Mouse (Mus musculus) CH12.LX (cell line): ENCODE measurements at regions not wholly inside any gene's neighbourhood (a gene's known extent, or its start where the extent isn't known, plus 50 kb on each side); places are given as distances from the start of the nearest gene placed in this dataset.

Experiments
- DNase-seq: peaks from one replicate; pipeline ENCODE4 v3.0.0-alpha.2; 2013; ENCODE audit errors: extremely low read depth
- H3K27ac ChIP-seq: 2 replicates; pipeline ENCODE4 v1.5.1; 2012; ENCODE audit warnings: low read depth, mild to moderate bottlenecking, control low read depth, moderate library complexity; ENCODE audit not compliant: insufficient read depth
- H3K27me3 ChIP-seq: replicated peaks from 2 replicates; pipeline ENCODE3; 2012; ENCODE audit warnings: inconsistent platforms
- H3K36me3 ChIP-seq, 2 experiments: replicated peaks in 1 of 2; 2 replicates each; pipeline versions ENCODE3 to v1.6.1; 2012; ENCODE audit warnings: inconsistent platforms in 1 of 2, low read length in 1 of 2, mild to moderate bottlenecking in 1 of 2, mixed read lengths in 1 of 2, moderate library complexity in 1 of 2; ENCODE audit not compliant: control insufficient read depth in 1 of 2, insufficient read depth in 1 of 2
- H3K4me1 ChIP-seq, 2 experiments: 2 replicates each; pipeline ENCODE4 v1.6.1; 2012; ENCODE audit warnings: inconsistent platforms in 1 of 2, moderate library complexity in 1 of 2; ENCODE audit not compliant: insufficient read depth in 2 of 2, control insufficient read depth in 1 of 2
- H3K4me2 ChIP-seq: 2 replicates; pipeline ENCODE4 v1.6.1; 2012; ENCODE audit warnings: low read depth, mild to moderate bottlenecking, control low read depth; ENCODE audit not compliant: poor library complexity, insufficient read depth, severe bottlenecking
- H3K4me3 ChIP-seq, 3 experiments: fragments of 150-350 bp in 1 of 3; sonication (generic) in 1 of 3; replicated peaks in 1 of 3; 2 replicates each; pipeline versions ENCODE3 to v1.5.1; 2011 to 2012; ENCODE audit warnings: low read depth in 2 of 3, low read length in 2 of 3, mild to moderate bottlenecking in 2 of 3, moderate library complexity in 2 of 3, control low read depth in 1 of 3, improper control_type of control experiment in 1 of 3, inconsistent platforms in 1 of 3, mixed read lengths in 1 of 3; ENCODE audit not compliant: poor library complexity in 1 of 3
- H3K79me2 ChIP-seq: replicated peaks from 2 replicates; pipeline ENCODE4 v1.6.1; 2012; ENCODE audit warnings: mild to moderate bottlenecking, moderate library complexity; ENCODE audit not compliant: control insufficient read depth, poor library complexity, insufficient read depth, severe bottlenecking; ENCODE audit errors: extremely low read depth
- H3K9ac ChIP-seq: 2 replicates; pipeline ENCODE4 v1.6.1; 2012; ENCODE audit warnings: low read depth, mild to moderate bottlenecking, control low read depth, moderate library complexity; ENCODE audit not compliant: insufficient read depth
- H3K9me3 ChIP-seq: replicated peaks from 2 replicates; pipeline ENCODE3; 2012; ENCODE audit warnings: low read length, inconsistent platforms, mixed read lengths
- BHLHE40 ChIP-seq: IDR thresholded peaks from 2 replicates; pipeline ENCODE4 v1.6.1; 2011; ENCODE audit warnings: mild to moderate bottlenecking, low read depth, low read length, improper control_type of control experiment
- CTCF ChIP-seq, 2 experiments: IDR thresholded peaks in 1 of 2; conservative IDR thresholded peaks in 1 of 2; 2 replicates each; pipeline ENCODE4 v1.5.1; 2011 to 2012; ENCODE audit warnings: low read depth in 2 of 2, low read length in 2 of 2, improper control_type of control experiment in 1 of 2, inconsistent platforms in 1 of 2, mild to moderate bottlenecking in 1 of 2, moderate library complexity in 1 of 2
- ELF1 ChIP-seq: IDR thresholded peaks from 2 replicates; pipeline ENCODE4 v1.6.1; 2014; ENCODE audit warnings: low read depth, mild to moderate bottlenecking, inconsistent platforms, low read length, improper control_type of control experiment
- EP300 ChIP-seq: IDR thresholded peaks from 2 replicates; pipeline ENCODE4 v1.6.1; 2011; ENCODE audit warnings: low read length, improper control_type of control experiment
- ETS1 ChIP-seq: conservative IDR thresholded peaks from 2 replicates; pipeline ENCODE4 v1.6.1; 2012; ENCODE audit warnings: low read depth, mild to moderate bottlenecking, inconsistent platforms, low read length, improper control_type of control experiment, moderate library complexity
- GABPA ChIP-seq: IDR thresholded peaks from 2 replicates; pipeline ENCODE4 v1.6.1; 2012; ENCODE audit warnings: low read depth, low read length, improper control_type of control experiment, inconsistent platforms; ENCODE audit not compliant: insufficient replicate concordance
- HCFC1 ChIP-seq: IDR thresholded peaks from 2 replicates; pipeline ENCODE4 v1.6.1; 2012; ENCODE audit warnings: low read depth, mild to moderate bottlenecking, inconsistent platforms, low read length, improper control_type of control experiment
- IRF4 ChIP-seq: IDR thresholded peaks from 2 replicates; pipeline ENCODE4 v1.6.1; 2014; ENCODE audit warnings: low read depth, mild to moderate bottlenecking, inconsistent platforms, low read length, improper control_type of control experiment
- JUN ChIP-seq: IDR thresholded peaks from 2 replicates; pipeline ENCODE4 v1.6.1; 2011; ENCODE audit warnings: low read depth, mild to moderate bottlenecking, low read length, improper control_type of control experiment, moderate library complexity; ENCODE audit not compliant: insufficient read depth
- JUND ChIP-seq: conservative IDR thresholded peaks from 2 replicates; pipeline ENCODE4 v1.6.1; 2011; ENCODE audit warnings: low read depth, low read length, improper control_type of control experiment
- MAFK ChIP-seq: IDR thresholded peaks from 2 replicates; pipeline ENCODE4 v1.6.1; 2011; ENCODE audit warnings: low read length, improper control_type of control experiment; ENCODE audit not compliant: insufficient replicate concordance
- MAX ChIP-seq: IDR thresholded peaks from 2 replicates; pipeline ENCODE4 v1.6.1; 2011; ENCODE audit warnings: low read length, improper control_type of control experiment
- MEF2A ChIP-seq: IDR thresholded peaks from 2 replicates; pipeline ENCODE4 v1.6.1; 2014; ENCODE audit warnings: low read depth, mild to moderate bottlenecking, inconsistent platforms, low read length, improper control_type of control experiment, borderline replicate concordance
- MYC ChIP-seq: IDR thresholded peaks from 2 replicates; pipeline ENCODE4 v1.6.1; 2011; ENCODE audit warnings: low read depth, mild to moderate bottlenecking, improper control_type of control experiment, low read length
- NRF1 ChIP-seq: IDR thresholded peaks from 2 replicates; pipeline ENCODE4 v1.6.1; 2014; ENCODE audit warnings: low read depth, mild to moderate bottlenecking, inconsistent platforms, low read length, improper control_type of control experiment, moderate library complexity
- POLR2A ChIP-seq: IDR thresholded peaks from 2 replicates; pipeline ENCODE4 v1.6.1; 2011; ENCODE audit warnings: low read depth, mild to moderate bottlenecking, improper control_type of control experiment, low read length
- POLR2AphosphoS2 ChIP-seq: IDR thresholded peaks from 2 replicates; pipeline ENCODE4 v1.6.1; 2011; ENCODE audit warnings: low read depth, low read length, improper control_type of control experiment
- RAD21 ChIP-seq: IDR thresholded peaks from 2 replicates; pipeline ENCODE4 v1.6.1; 2011; ENCODE audit warnings: low read depth, mild to moderate bottlenecking, low read length, improper control_type of control experiment, moderate library complexity
- RCOR1 ChIP-seq: conservative IDR thresholded peaks from 2 replicates; pipeline ENCODE4 v1.6.1; 2012; ENCODE audit warnings: low read depth, mild to moderate bottlenecking, inconsistent platforms, low read length, improper control_type of control experiment
- SIN3A ChIP-seq: IDR thresholded peaks from 2 replicates; pipeline ENCODE4 v1.6.1; 2012; ENCODE audit warnings: low read length, improper control_type of control experiment, inconsistent platforms
- SMC3 ChIP-seq: IDR thresholded peaks from 2 replicates; pipeline ENCODE4 v1.6.1; 2011; ENCODE audit warnings: low read depth, low read length, improper control_type of control experiment
- TCF12 ChIP-seq: IDR thresholded peaks from 2 replicates; pipeline ENCODE4 v1.6.1; 2014; ENCODE audit warnings: low read depth, mild to moderate bottlenecking, inconsistent platforms, low read length, improper control_type of control experiment
- UBTF ChIP-seq: IDR thresholded peaks from 2 replicates; pipeline ENCODE4 v1.6.1; 2012; ENCODE audit warnings: low read depth, mild to moderate bottlenecking, inconsistent platforms, low read length, improper control_type of control experiment, moderate library complexity
- USF2 ChIP-seq: conservative IDR thresholded peaks from 2 replicates; pipeline ENCODE4 v1.6.1; 2011; ENCODE audit warnings: low read depth, low read length, improper control_type of control experiment
- ZC3H11A ChIP-seq: IDR thresholded peaks from 2 replicates; pipeline ENCODE4 v1.6.1; 2012; ENCODE audit warnings: low read depth, mild to moderate bottlenecking, inconsistent platforms, low read length, improper control_type of control experiment
- ZMIZ1 ChIP-seq: IDR thresholded peaks from 2 replicates; pipeline ENCODE4 v1.6.1; 2012; ENCODE audit warnings: low read depth, mild to moderate bottlenecking, inconsistent platforms, low read length, improper control_type of control experiment
- ZNF384 ChIP-seq: IDR thresholded peaks from 2 replicates; pipeline ENCODE4 v1.6.1; 2012; ENCODE audit warnings: low read depth, low read length, improper control_type of control experiment, inconsistent platforms
- dilution Hi-C: fragments of 300-500 bp; cut with MboI; formaldehyde crosslinking; loops from 2 replicates; pipeline ENCODE4 v1.14.3; 2020; ENCODE audit warnings: low sequenced_read_pairs; ENCODE audit not compliant: extremely low pct_unique_long_range_greater_than_20kb, extremely low pct_ligation_motif_present
- in situ Hi-C: fragments of 300-500 bp; cut with MboI; formaldehyde crosslinking; loops from 3 replicates; pipeline ENCODE4 v1.14.3; 2019; ENCODE audit warnings: low sequenced_read_pairs, low pct_ligation_motif_present, low pct_unique_long_range_greater_than_20kb, mixed read lengths

DNA sequence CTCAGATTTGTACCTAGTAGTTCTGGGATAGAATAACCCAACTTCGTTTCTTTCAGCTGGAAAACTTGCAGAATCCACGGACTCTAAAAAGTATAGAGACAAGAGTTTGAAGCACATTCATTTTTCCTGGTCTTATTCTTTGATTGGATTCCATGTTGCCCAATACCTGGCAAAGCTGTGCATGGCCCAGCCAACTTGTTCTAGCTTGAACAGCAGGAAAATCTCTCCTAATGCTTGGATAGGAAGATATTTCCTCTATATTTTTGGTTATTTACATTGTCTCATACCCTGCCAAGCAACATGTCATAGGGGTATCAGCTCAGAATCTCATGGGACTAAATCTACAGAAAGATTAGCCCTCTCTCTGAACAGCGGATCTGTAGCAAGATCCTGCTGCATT, 492.3 kb upstream of the Kif2a start:
- no peaks in the 10 kb centered on the region for H3K9me3 ChIP-seq
- DNase-seq = no peak
- no peaks in the 10 kb centered on the region for H3K36me3 ChIP-seq
- no peak overlapping the region for H3K4me3 ChIP-seq
- H3K4me1 ChIP-seq = peaks cover 4 to 13% of the 10 kb centered on the region in 2 experiments
- no peaks in the 10 kb centered on the region for H3K79me2 ChIP-seq
- dilution Hi-C loops = no loop called here
- no peak overlapping the region for H3K27ac ChIP-seq
- peaks cover 12% of the 10 kb centered on the region for H3K27me3 ChIP-seq
- in situ Hi-C loops = no loop called here
- TF ChIP-seq TCF12 = no peak
- no peak for TF ChIP-seq POLR2AphosphoS2
- TF ChIP-seq USF2 = no peak
- TF ChIP-seq UBTF = no peak
- no peak for TF ChIP-seq ETS1
- no peak for TF ChIP-seq SMC3
- no peak for TF ChIP-seq POLR2A
- TF ChIP-seq NRF1 = no peak
- no peak for TF ChIP-seq RAD21
- TF ChIP-seq ZNF384 = no peak
- no peak overlapping the region for H3K9ac ChIP-seq
- H3K4me2 ChIP-seq = no peak overlapping the region

DNA sequence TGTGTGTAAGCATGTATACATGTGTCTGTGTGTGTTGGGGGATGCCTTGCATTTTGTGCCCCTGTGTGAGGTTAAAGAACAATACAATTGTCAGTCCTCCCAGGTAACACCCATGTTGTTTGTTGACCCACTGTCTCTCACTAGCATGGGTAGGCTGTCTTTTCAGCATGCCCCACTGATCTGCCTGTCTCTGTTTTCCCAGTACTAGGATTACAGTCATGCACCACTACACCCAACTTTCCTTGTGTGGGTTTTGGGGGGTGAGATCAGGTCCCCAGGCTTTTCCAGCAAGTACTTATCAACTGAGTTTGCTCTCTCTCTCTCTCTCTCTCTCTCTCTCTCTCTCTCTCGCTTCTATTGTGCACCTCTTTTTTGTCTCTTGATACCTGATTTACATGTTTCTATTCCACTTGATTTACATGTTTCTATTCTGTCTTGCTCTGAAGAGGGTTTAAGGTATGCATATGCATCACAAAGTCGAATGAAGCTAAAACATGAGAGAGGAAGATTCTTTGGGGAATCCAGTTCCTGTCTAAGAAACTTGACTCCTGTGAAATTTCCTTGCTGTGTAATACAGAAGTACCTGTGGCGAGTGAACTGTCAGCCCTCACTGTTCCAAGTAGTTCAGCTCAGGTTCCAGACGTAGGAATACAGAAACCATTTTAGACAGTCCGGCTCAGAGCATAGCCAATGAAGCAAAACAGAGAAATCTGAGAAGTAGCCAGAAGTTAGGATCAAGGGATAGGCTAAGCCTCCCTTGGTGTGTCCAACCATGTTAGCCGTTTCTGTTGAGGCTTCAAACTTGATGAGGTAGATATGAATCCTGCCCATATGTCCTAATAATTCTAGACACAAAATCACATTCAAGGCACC, 491.6 kb upstream of the Kif2a start:
- Histone ChIP-seq H3K9me3 (no peaks in the 10 kb centered on the region), H3K4me3 (no peak overlapping the region), H3K79me2 (no peaks in the 10 kb centered on the region)
- TF ChIP-seq UBTF (no peak), GABPA (no peak), TCF12 (no peak), MAX (no peak), SIN3A (no peak), MAFK (0 out of 2 replicates have a peak, but pooled peaks have one; percentile 42), RAD21 (no peak), BHLHE40 (no peak), JUND (peak; percentile 54; the same call in 1 of the 2 replicates), USF2 (no peak), MYC (no peak), RCOR1 (no peak), ZC3H11A (no peak), JUN (no peak), SMC3 (no peak), IRF4 (peak; percentile 51; the same call in 1 of the 2 replicates), EP300 (peak; percentile 14; the same call in 1 of the 2 replicates), CTCF (conservative IDR thresholded peaks at IDR 0.05 in 1 of 2, IDR thresholded peaks at IDR 0.05 in 1 of 2; ENCODE audit: low read depth in 2 of 2, low read length in 2 of 2) (no peak), HCFC1 (no peak), POLR2AphosphoS2 (no peak), POLR2A (no peak), ZMIZ1 (no peak), MEF2A (no peak), ZNF384 (0 out of 2 replicates have a peak, but pooled peaks have one; percentile 13), ELF1 (no peak)
- TF ChIP-seq, all 38 proteins: peak for 5
- no peak overlapping the region for H3K27ac ChIP-seq
- no peak for DNase-seq
- 0 out of 2 replicates have a peak overlapping the region, but pooled peaks have one; percentile 44 for H3K4me2 ChIP-seq
- dilution Hi-C loops (no loop called here), in situ Hi-C loops (no loop called here)
- H3K27me3 ChIP-seq = peaks cover 12% of the 10 kb centered on the region
- H3K9ac ChIP-seq = no peak overlapping the region
- no peaks in the 10 kb centered on the region for H3K36me3 ChIP-seq
- peaks cover 4 to 13% of the 10 kb centered on the region in 2 experiments for H3K4me1 ChIP-seq
